Mouse (Mus musculus) large intestine, adult 2 months (tissue): ENCODE results near the gene Mmp14. TPM values are rescaled to one million over a fixed set of nuclear protein-coding genes. Genes with fewer than 3 reads are reported as not detected.

ENCODE experiments used
- polyA plus RNA-seq: library from polyadenylated mRNA; depleted of rRNA; stranded (reverse); fragments of >200 nt; gene quantifications from 2 replicates; pipeline ENCODE4 v1.2.3, GENCODE M21; 2012; rRNA removed

Mmp14 gene
- polyA plus RNA-seq, 1 experiment, result 37.7 TPM

Other genes starting within 250 kb of the Mmp14 start
- 752 and 904 TPM in 2 replicates for gene Dad1, start 177.5 kb upstream of the Mmp14 start, polyA plus RNA-seq
- gene Abhd4, start 177.4 kb upstream of the Mmp14 start, polyA plus RNA-seq, result 36.9 and 54.5 TPM in 2 replicates
- not detected in 2 replicates for gene Olfr49, start 146.7 kb upstream of the Mmp14 start, polyA plus RNA-seq
- 92.6 and 121 TPM in 2 replicates for gene Oxa1l, start 70.8 kb upstream of the Mmp14 start, polyA plus RNA-seq
- gene Slc7a7, start 13.8 kb upstream of the Mmp14 start, polyA plus RNA-seq, result 211 and 290 TPM in 2 replicates
- gene Mrpl52, start 4.7 kb upstream of the Mmp14 start, polyA plus RNA-seq, result 315 and 345 TPM in 2 replicates
- gene Lrp10, start 32.5 kb downstream of the Mmp14 start, polyA plus RNA-seq, result 192 and 196 TPM in 2 replicates
- gene Rem2, start 44.5 kb downstream of the Mmp14 start, polyA plus RNA-seq, result 0.07 and 0.19 TPM in 2 replicates
- gene Prmt5, start 85.9 kb downstream of the Mmp14 start, polyA plus RNA-seq, result 26.1 and 31.1 TPM in 2 replicates
- 17.0 and 18.3 TPM in 2 replicates for gene Haus4, start 123.0 kb downstream of the Mmp14 start, polyA plus RNA-seq
- gene Ajuba, start 145.9 kb downstream of the Mmp14 start, polyA plus RNA-seq, result 3.4 and 3.5 TPM in 2 replicates
- gene 4931414P19Rik, start 174.4 kb downstream of the Mmp14 start, polyA plus RNA-seq, result 5.5 and 6.9 TPM in 2 replicates
- gene Psmb5, start 186.4 kb downstream of the Mmp14 start, polyA plus RNA-seq, result 182 and 183 TPM in 2 replicates
- not detected in 2 replicates for gene Psmb11, start 189.8 kb downstream of the Mmp14 start, polyA plus RNA-seq
- gene Gm17606, start 209.3 kb downstream of the Mmp14 start, polyA plus RNA-seq, result not detected in 2 replicates
- gene Cdh24, start 209.8 kb downstream of the Mmp14 start, polyA plus RNA-seq, result 3.2 and 4.4 TPM in 2 replicates